Mouse (Mus musculus) testis, adult 10 weeks (tissue): ENCODE measurements around the gene Sgsh. TPM values are rescaled to one million over a fixed set of nuclear protein-coding genes. Genes with fewer than 3 reads are reported as not detected.

ENCODE experiments used
- polyA plus RNA-seq: library from polyadenylated mRNA; stranded (reverse); fragments of 350-450 nt; fragmentation: Illumina TruSeq; extraction: RNeasy Lipid Tissue Mini Kit (QIAGEN cat#74804); gene quantifications from one replicate; pipeline ENCODE4 v1.2.3, GENCODE M21; 2014; ENCODE audit warnings: low read depth, low replicate concordance

The Sgsh gene
- polyA plus RNA-seq, result 1.6 TPM

DNA sequence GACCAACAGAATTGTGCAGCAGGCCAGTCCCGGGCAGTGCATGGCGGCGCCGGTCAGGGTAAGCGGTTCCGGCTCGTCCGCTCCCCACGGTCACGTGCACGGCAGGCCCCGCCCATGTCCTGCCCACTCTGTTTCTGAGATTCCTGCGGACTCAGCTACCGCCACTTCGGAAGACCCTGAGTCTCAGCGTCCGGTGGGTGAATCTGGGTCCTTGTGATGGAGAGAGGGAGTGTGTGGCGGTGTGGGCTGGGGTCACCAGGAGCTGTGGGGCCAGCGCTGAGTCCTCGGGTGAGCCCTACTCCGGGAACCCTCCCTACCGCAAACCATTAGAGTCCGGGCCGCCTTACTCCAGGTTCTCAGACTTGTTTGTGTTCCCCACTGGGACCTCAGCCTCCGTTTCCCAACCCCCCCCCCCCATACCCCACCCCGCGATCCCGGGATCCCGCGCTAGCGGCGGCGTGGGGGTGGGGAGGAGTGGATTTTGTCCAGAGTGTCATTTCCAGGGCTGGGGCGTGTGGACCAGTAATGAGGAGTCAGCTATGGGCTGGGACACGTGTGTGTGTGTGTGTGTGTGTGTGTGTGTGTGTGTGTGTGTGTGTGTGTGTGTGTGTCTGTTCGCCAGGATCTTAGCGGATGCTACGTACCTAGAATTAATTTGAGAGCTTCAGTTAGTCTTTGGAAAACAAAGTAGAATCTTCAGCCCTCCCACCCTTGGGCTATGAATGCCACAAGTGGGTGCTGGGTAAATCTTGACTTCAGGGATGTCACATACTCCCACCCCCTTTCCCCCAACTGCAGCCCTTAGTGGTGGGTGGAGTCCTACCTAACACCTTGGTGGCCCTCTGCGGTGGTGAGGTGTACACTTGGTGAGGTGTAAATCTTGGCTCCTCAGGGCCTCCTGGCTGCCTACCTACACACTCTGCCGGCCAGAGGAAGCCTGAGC is at the start of gene Sgsh, which contains the start of gene Slc26a11:
Gene Sgsh, minus strand, starts transcription at position 94 of the 943 bp plus-strand sequence.
Gene Slc26a11, plus strand, starts transcription at position 115 of the 943 bp plus-strand sequence.

DNA sequence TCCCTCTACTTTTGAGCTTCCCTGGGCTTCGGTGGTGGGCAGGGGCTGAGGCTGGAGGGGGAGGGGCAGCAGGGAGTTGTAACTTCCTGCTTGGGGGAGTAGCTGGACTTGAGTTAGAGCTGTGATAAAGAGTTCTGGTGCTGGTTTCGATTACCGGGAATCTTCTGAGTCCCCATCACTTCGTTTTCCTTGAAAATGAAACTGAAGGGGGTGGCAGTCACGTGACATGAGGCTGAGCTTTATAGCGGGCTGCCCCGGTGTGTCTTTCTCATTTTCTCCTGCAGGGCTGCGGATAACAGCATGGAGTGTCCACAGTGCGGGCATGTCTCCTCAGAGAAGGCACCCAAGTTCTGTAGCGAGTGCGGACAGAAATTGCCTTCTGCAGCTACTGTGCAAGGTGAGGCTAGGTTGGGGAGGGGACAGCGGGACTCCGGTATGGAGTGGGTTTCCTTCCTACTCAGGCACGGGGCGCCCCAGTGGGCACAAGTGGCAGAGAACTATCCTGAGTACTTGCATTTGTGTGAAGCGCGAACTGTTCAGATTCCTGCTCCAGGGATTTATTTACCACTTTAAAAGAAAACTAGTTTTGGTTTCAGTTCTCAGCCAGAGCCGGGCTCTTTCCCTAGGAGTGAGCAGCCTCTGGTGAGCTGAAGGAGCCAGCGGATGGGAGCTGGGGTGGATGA is 37.6 kb upstream of the Sgsh start, which contains the start of gene Rnf213:
Gene Rnf213, plus strand, starts transcription at position 301 of the 683 bp plus-strand sequence.

DNA sequence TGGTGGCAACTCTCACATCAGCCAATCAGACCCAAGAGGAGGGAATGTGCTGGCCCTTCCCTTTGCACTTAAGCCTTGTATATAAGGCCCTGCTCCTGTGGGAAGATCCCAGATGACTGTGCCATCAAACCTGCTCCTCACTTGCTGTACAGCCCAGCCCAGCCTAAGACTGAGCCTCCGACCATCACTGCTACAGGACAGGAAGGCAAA is 47.8 kb downstream of the Sgsh start, which contains the start of gene Card14:
Gene Card14, plus strand, starts transcription at position 111 of the 210 bp plus-strand sequence.

DNA sequence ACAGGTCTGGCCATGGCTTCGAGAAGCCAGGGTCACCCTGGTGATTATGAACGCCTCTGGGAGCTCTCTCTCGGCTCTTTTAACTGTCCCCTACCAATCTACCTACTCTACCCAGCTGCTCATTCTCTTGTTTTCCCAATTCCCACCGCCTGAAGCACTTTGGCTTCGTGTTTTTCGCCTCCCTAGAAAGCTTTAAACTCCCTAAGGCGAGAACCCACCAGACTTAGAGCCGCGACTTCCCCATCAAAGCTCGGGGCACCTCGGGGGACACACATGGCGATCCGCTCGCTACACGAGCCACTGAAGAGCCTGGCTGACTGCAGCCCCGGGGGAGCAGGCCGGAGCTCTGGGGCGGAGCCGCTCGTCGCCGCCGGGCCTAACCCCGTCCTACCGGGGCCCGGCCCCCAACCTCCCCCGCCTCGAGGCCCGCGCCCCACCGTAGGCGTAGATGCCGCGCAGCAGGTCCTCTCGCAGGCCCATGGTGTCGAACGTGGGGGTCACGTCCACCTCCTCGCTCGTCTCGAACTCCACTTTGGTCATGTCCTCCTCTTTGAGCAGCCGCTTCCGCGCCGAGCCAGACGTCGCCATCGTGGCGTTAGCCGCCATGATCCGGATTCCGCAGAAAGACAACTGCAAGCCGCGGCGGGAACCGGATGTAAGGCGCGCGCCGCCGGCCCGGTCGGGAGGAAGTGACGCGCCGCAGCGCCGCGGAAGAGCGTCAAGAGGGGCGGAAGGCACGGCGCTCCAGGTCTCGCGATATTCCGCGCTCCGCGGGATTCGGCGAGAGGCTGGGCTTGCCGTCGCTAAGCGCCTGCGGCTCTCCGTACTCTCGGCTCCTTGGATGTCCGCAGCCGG is 55.7 kb downstream of the Sgsh start, which contains the start of gene Eif4a3:
Gene Eif4a3, minus strand, starts transcription at position 699 of the 855 bp plus-strand sequence.

Other genes starting within 250 kb of the Sgsh start
- gene Tbc1d16, start 127.0 kb downstream of the Sgsh start, polyA plus RNA-seq, result 0.25 TPM
- 23.2 TPM for gene Ccdc40, start 127.0 kb downstream of the Sgsh start, polyA plus RNA-seq
- gene Gaa, start 87.6 kb downstream of the Sgsh start, polyA plus RNA-seq, result 0.42 TPM
- 62.1 TPM for gene Eif4a3, start 55.4 kb downstream of the Sgsh start, polyA plus RNA-seq
- gene Card14, start 47.8 kb downstream of the Sgsh start, polyA plus RNA-seq, result not detected
- gene Slc26a11, start within 50 bp of the Sgsh start, polyA plus RNA-seq, result 1.1 TPM
- gene Rnf213, start 37.6 kb upstream of the Sgsh start, polyA plus RNA-seq, result 7.4 TPM
- gene Endov, start 135.8 kb upstream of the Sgsh start, polyA plus RNA-seq, result 0.43 TPM
- gene Nptx1, start 192.2 kb upstream of the Sgsh start, polyA plus RNA-seq, result 0.07 TPM
- 4.4 TPM for gene Rptor, start 247.4 kb upstream of the Sgsh start, polyA plus RNA-seq